Mouse (Mus musculus): ENCODE data around the gene Adamts18.

Gene Adamts18

DNA sequence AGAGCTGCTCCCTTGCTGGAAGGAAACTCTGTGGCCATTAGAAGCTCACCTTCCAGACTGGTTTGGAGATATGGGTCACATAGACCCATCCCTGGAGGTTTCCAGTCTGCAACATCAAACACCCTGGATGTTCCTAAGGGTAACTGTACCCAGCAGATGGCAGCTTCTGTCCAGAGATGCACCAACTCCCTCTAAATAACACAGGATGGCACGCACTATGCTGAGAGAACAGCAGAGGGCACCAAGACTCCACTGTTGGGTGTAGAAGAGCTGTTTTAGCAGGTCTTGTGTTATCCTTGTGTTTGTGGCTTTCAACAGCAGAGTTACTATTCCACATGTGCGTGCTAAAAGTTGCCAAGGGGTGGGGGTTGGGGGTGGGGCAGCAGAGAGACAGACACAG, 184.0 kb downstream of the Adamts18 start:
- peak; percentile 71 for DNase-seq (ENCODE audit: low read depth, low spot score)

DNA sequence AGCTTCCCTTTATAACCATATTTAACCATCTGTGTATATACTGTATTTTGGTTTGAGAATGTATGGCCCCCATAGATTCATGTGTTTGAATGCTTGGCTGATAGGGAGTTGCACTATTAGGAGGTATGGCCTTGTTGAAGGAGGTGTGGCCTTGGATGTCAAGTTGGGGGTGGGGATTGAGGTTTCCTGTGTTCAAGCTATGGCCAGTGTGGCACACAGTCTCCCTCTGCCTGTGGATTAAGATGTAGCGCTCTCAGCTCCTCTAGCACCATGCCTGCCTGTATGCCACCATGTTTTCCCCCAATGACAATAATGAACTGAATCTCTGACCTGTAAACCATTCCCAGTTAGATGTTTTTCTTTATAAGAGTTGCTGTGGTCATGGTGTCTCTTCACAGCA, 188.4 kb downstream of the Adamts18 start:
- no peak for DNase-seq (ENCODE audit: low read depth, low spot score)

DNA sequence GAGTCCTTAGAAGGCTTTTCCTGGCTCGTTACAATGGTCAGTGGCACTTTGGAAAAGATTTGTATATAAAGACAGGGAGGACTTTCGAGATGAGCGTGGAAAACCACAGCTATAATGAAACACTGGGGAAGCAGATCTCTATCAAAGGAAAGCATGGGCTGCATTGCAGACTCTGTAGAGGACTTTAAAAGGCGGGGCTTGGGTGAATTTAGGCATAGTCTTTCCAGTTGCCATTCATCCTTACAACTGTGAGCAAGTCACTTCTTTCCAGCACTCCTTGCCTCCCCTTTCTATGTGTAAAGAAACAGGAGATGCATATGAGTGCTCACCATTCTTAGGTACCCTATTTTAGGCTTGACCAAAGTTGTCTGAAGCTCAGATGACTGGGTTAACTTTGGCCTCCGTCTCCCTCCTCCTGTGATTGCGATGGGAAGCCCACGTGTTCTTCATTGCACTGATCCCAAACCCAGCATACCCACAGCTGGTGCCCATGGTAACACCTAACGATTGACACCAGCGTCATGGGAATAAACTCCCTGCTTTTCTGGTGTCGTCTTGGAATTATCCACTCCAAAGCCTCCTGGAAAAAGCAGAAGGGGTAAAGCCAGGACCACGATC, 191.7 kb downstream of the Adamts18 start:
- DNase-seq (ENCODE audit: low read depth, low spot score): no peak

DNA sequence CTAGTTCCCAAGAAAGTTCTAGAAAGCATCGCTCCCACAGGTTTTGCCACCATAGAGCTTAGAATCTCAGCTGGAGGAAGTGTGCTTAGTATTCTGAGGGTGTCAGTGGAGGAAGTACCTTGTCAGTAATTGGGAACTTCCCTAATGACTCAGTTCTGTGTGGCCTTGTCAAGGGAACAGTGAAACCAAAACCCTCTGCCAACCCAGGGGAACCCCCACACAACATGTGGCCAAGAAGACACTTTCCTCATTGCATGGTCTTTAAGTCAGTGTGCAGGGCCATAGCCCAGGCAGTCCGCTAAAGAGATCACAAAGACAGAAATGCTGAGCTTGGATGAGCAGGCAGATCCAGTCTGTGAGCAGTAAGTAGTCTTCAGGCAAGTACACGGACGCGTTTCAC, 192.4 kb downstream of the Adamts18 start:
- no peak for DNase-seq (ENCODE audit: low read depth, low spot score)

- DNase-seq (ENCODE audit: low read depth, low spot score): no peak
These were observed 195.4 kb downstream of the Adamts18 start for GRCm38 (mm10) chr8:113653151-113653550.

DNA sequence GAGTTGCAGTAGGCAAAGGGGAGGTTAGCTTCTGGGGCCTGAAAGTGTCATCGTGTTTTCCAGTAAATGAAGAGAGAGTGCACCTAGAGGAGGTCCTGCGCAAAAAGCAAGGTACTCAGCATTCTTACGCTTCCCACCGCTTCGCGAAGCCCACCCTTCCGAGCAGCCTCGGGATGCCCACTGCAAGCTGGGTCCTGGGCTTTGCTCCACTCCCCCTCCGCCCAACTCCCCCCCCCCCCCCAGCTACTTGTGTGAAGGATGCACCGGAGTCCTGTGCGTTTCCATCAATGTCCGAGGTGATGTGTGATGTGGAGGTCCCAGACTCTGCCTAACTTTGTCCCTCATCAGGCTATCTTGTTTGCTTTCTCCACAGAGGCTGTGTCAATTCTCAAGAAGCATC, 196.1 kb downstream of the Adamts18 start:
- no peak for DNase-seq (ENCODE audit: low read depth, low spot score)

All from telencephalon, adult 2 months (tissue).